Mouse (Mus musculus) CH12.LX (cell line): ENCODE measurements at regions not wholly inside any gene's neighbourhood (a gene's known extent, or its start where the extent isn't known, plus 50 kb on each side); places are given as distances from the start of the nearest gene placed in this dataset.

Experiments used
- HCFC1 ChIP-seq: IDR thresholded peaks from 2 replicates; pipeline ENCODE4 v1.6.1; 2012; ENCODE audit warnings: low read depth, mild to moderate bottlenecking, inconsistent platforms, low read length, improper control_type of control experiment
- PAX5 ChIP-seq: IDR thresholded peaks from 2 replicates; pipeline ENCODE4 v1.6.1; 2012; ENCODE audit warnings: low read length, inconsistent platforms, mixed read lengths

- TF ChIP-seq PAX5 (no peak), HCFC1 (no peak)
Observed at GRCm38 (mm10) chr10:111083861-111084260, 73.9 kb upstream of the Zdhhc17 start.
